In genomic region chrX:77391760-77392446, GRCm38 (mm10) we compare ENCODE assay signal across 27 mouse cellular contexts.
DNase-seq lines count a peak whose midpoint lies in the region; ATAC-seq and TF ChIP-seq lines count a peak whose summit lies in the region.
"Had no signal": no experiment of that assay in that cellular context is flagged by ENCODE, and none has a peak within 500 bp of the region (broad histone marks: within the 10 kb centered on the region; RNA-seq: fewer than 3 reads in every experiment).

No protein-coding gene starts in this region.

- H3K4me3 ChIP-seq in forebrain, embryonic 15.5 days, result no peak overlapping the region
- H3K4me3 ChIP-seq in forebrain, embryonic 13.5 days, result no peak overlapping the region
- no peak overlapping the region for H3K4me3 ChIP-seq in hindbrain, postnatal 0 days (ENCODE audit: low read length)
- H3K4me3 ChIP-seq in hindbrain, embryonic 10.5 days, result no peak overlapping the region
- no peak overlapping the region for H3K4me3 ChIP-seq in embryonic facial prominence, embryonic 10.5 days
- H3K4me3 ChIP-seq: heart, embryonic 12.5 days; kidney, embryonic 15.5 days; limb, embryonic 15.5 days; liver, embryonic 15.5 days; lung, embryonic 15.5 days; megakaryocyte, embryonic 14.5 days; neural tube, embryonic 13.5 days had no signal

- H3K27me3 ChIP-seq in forebrain, embryonic 15.5 days, result no peaks in the 10 kb centered on the region
- H3K27me3 ChIP-seq in forebrain, embryonic 13.5 days, result no peaks in the 10 kb centered on the region
- no peaks in the 10 kb centered on the region for H3K27me3 ChIP-seq in hindbrain, postnatal 0 days (ENCODE audit: insufficient read depth, low read length)
- H3K27me3 ChIP-seq in hindbrain, embryonic 10.5 days (ENCODE audit: insufficient read depth, poor library complexity, severe bottlenecking), result no peaks in the 10 kb centered on the region
- no peaks in the 10 kb centered on the region for H3K27me3 ChIP-seq in embryonic facial prominence, embryonic 10.5 days (replicated peaks; ENCODE audit: low read depth, poor library complexity, severe bottlenecking)
- H3K27me3 ChIP-seq: heart, embryonic 12.5 days; kidney, embryonic 15.5 days; limb, embryonic 15.5 days; liver, embryonic 15.5 days; lung, embryonic 15.5 days; neural tube, embryonic 13.5 days had no signal

- H3K27ac ChIP-seq in forebrain, embryonic 15.5 days (replicated peaks), result no peak overlapping the region
- H3K27ac ChIP-seq in forebrain, embryonic 13.5 days, result no peak overlapping the region
- H3K27ac ChIP-seq in hindbrain, postnatal 0 days, result no peak overlapping the region
- H3K27ac ChIP-seq in hindbrain, embryonic 10.5 days, result no peak overlapping the region
- no peak overlapping the region for H3K27ac ChIP-seq in embryonic facial prominence, embryonic 10.5 days (replicated peaks)
- H3K27ac ChIP-seq: kidney, embryonic 15.5 days; limb, embryonic 15.5 days; liver, embryonic 15.5 days; lung, embryonic 15.5 days; neural tube, embryonic 13.5 days had no signal

- no peak overlapping the region for H3K4me2 ChIP-seq in forebrain, embryonic 15.5 days (replicated peaks)
- no peak overlapping the region for H3K4me2 ChIP-seq in forebrain, embryonic 13.5 days
- no peak overlapping the region for H3K4me2 ChIP-seq in hindbrain, postnatal 0 days (ENCODE audit: low read depth, low read length)
- H3K4me2 ChIP-seq: heart, embryonic 12.5 days; kidney, embryonic 15.5 days; limb, embryonic 15.5 days; liver, embryonic 15.5 days; lung, embryonic 15.5 days; neural tube, embryonic 13.5 days had no signal

- no peak overlapping the region for H3K9ac ChIP-seq in forebrain, embryonic 15.5 days (replicated peaks)
- no peak overlapping the region for H3K9ac ChIP-seq in forebrain, embryonic 13.5 days
- no peak overlapping the region for H3K9ac ChIP-seq in hindbrain, postnatal 0 days (replicated peaks; ENCODE audit: low read length)
- H3K9ac ChIP-seq: heart, embryonic 12.5 days; kidney, embryonic 15.5 days; limb, embryonic 15.5 days; liver, embryonic 15.5 days; lung, embryonic 15.5 days; neural tube, embryonic 13.5 days had no signal

- TF ChIP-seq CTCF in hindbrain, postnatal 0 days (IDR thresholded peaks at IDR 0.05; ENCODE audit: low read depth), result no peak

- H3K36me3 ChIP-seq in forebrain, embryonic 15.5 days, result no peaks in the 10 kb centered on the region
- H3K36me3 ChIP-seq in forebrain, embryonic 13.5 days (ENCODE audit: poor library complexity, severe bottlenecking), result no peaks in the 10 kb centered on the region
- no peaks in the 10 kb centered on the region for H3K36me3 ChIP-seq in hindbrain, postnatal 0 days (ENCODE audit: insufficient read depth, low read length)
- no peaks in the 10 kb centered on the region for H3K36me3 ChIP-seq in hindbrain, embryonic 10.5 days
- no peaks in the 10 kb centered on the region for H3K36me3 ChIP-seq in embryonic facial prominence, embryonic 10.5 days (replicated peaks)
- H3K36me3 ChIP-seq: heart, embryonic 12.5 days; kidney, embryonic 15.5 days; limb, embryonic 15.5 days; liver, embryonic 15.5 days; lung, embryonic 15.5 days; neural tube, embryonic 13.5 days had no signal

- 69% methylated on average over 4 of the region's 4 CpGs for WGBS in forebrain, embryonic 15.5 days
- 68% methylated on average over 4 of the region's 4 CpGs for WGBS in forebrain, embryonic 13.5 days
- WGBS in hindbrain, postnatal 0 days, result 67% methylated on average over 4 of the region's 4 CpGs
- 74% methylated on average over 4 of the region's 4 CpGs for WGBS in hindbrain, embryonic 10.5 days
- WGBS in embryonic facial prominence, embryonic 10.5 days, result 66% methylated on average over 4 of the region's 4 CpGs

- no peaks in the 10 kb centered on the region for H3K4me1 ChIP-seq in forebrain, embryonic 15.5 days
- no peaks in the 10 kb centered on the region for H3K4me1 ChIP-seq in forebrain, embryonic 13.5 days
- no peaks in the 10 kb centered on the region for H3K4me1 ChIP-seq in hindbrain, postnatal 0 days (ENCODE audit: insufficient read depth, low read length)
- H3K4me1 ChIP-seq in hindbrain, embryonic 10.5 days (replicated peaks), result no peaks in the 10 kb centered on the region
- no peaks in the 10 kb centered on the region for H3K4me1 ChIP-seq in embryonic facial prominence, embryonic 10.5 days
- H3K4me1 ChIP-seq: heart, embryonic 12.5 days; kidney, embryonic 15.5 days; limb, embryonic 15.5 days; liver, embryonic 15.5 days; lung, embryonic 15.5 days; megakaryocyte, embryonic 14.5 days; neural tube, embryonic 13.5 days had no signal

- 0 out of 2 replicates have a peak, but pooled peaks have one; percentile 29 for ATAC-seq in forebrain, embryonic 15.5 days (replicated peaks)
- ATAC-seq in forebrain, embryonic 13.5 days, result no peak
- 0 out of 2 replicates have a peak, but pooled peaks have one; percentile 45 for ATAC-seq in hindbrain, postnatal 0 days
- ATAC-seq: CD4-positive, CD25-positive, alpha-beta regulatory T cell, adult 4 months had no signal

- DNase-seq in hindbrain, postnatal 0 days (ENCODE audit: low spot score), result peak; percentile 6
- no peak for DNase-seq in hindbrain, embryonic 10.5 days (ENCODE audit: low spot score)
- peak; percentile 31 for DNase-seq in brain, adult 2 months (ENCODE audit: low read depth, low spot score)
- peak; percentile 8 for DNase-seq in embryonic facial prominence, embryonic 10.5 days (ENCODE audit: low spot score)
- no peak for DNase-seq in gastrocnemius, postnatal 25 days
- no peak for DNase-seq in heart, postnatal 4 days
- DNase-seq: adrenal gland, postnatal 14 days; cerebellum, adult 9-11 months; gastrocnemius, postnatal 14 days; heart, adult 18-20 months; heart, postnatal 10 days; kidney, adult 11 months; kidney, postnatal 36 days; lung, postnatal 36 days; right cerebral cortex, adult 18-20 months; thymus, adult 18-20 months; thymus, postnatal 36 days had no signal

- H3K9me3 ChIP-seq in forebrain, embryonic 15.5 days, result no peaks in the 10 kb centered on the region
- H3K9me3 ChIP-seq in forebrain, embryonic 13.5 days (replicated peaks), result no peaks in the 10 kb centered on the region
- H3K9me3 ChIP-seq in hindbrain, postnatal 0 days (ENCODE audit: low read length), result no peaks in the 10 kb centered on the region
- H3K9me3 ChIP-seq in hindbrain, embryonic 10.5 days, result no peaks in the 10 kb centered on the region
- H3K9me3 ChIP-seq in embryonic facial prominence, embryonic 10.5 days, result no peaks in the 10 kb centered on the region
- H3K9me3 ChIP-seq: heart, embryonic 12.5 days; kidney, embryonic 15.5 days; limb, embryonic 15.5 days; liver, embryonic 15.5 days; lung, embryonic 15.5 days; neural tube, embryonic 13.5 days had no signal

Comparison
In these comparisons a context has a peak if more than half of its experiments do, and no peak if none do; other contexts are left out.
1. DNase-seq: peak in hindbrain, postnatal 0 days (single experiment), brain, adult 2 months (single experiment) and embryonic facial prominence, embryonic 10.5 days (single experiment); none in hindbrain, embryonic 10.5 days (single experiment), gastrocnemius, postnatal 25 days (single experiment) and heart, postnatal 4 days (single experiment).